8 mouse cellular contexts compared by ENCODE assay signal in the genomic region with DNA sequence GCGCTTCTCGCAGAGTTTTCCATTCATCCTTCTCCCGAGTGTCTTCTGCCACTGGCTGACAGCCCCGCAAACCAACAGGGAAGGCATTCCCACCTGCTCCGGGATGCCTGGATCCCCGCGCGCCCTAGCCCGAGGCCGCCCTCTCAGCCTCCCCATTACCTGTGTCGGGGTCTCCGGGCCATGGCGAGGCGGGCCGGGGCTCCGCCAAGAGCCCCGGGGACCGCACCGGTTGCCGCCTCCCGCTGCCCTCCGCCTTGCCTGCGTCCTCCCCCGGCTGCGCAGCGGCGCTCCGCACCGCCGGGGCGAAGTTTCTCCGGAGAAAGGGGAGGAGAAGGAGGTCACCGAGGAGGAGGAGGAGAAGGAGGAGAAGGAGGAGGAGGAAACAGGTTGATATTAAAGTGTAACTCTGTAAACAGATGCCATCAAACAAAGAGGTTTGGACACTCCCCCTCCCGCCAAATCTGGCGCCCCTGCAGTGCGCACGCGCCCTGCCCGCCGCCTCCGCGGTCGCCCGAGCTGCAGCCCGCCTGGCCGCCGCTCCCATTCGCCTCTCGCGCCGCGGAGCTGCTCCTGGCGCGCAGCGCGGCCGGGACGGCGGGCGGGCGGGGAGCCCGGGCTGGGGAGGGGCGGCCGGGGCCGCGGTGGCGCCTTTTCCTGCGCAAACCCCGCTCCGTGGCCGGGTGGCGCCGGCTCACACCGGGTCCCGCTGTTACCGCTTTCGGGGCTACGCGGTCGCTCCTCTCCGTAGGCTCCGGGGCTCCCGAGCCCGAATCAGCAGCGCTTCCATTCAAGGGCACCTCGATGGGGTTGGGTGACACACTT. TPM values are rescaled to one million over a fixed set of nuclear protein-coding genes. Genes with fewer than 3 reads are reported as not detected.
DNase-seq lines count a peak whose midpoint lies in the region; ATAC-seq and TF ChIP-seq lines count a peak whose summit lies in the region.

Gene Myb, minus strand, starts transcription at position 448 of the 822 bp plus-strand sequence.

- peak within 1 kb of the TSS; percentile 66 for H3K4me3 ChIP-seq in kidney, adult 2 months (ENCODE audit: insufficient read depth, low read depth, low read length)
- peak within 1 kb of the TSS; percentile 70 to 71 for H3K4me3 ChIP-seq in liver, embryonic 14.5 days (ENCODE audit: insufficient read depth in 1 of 2, low read depth in 2 of 2, low read length in 2 of 2)
- peak within 1 kb of the TSS; percentile 56 for H3K4me3 ChIP-seq in stomach, postnatal 0 days (ENCODE audit: low read depth, low read length)

- no peak within 1 kb of the TSS for H3K27ac ChIP-seq in kidney, adult 2 months (ENCODE audit: insufficient read depth, low read depth, low read length)
- peak within 1 kb of the TSS; percentile 34 for H3K27ac ChIP-seq in liver, embryonic 14.5 days
- 0 out of 2 replicates have a peak within 1 kb of the TSS, but pooled peaks have one; percentile 24 for H3K27ac ChIP-seq in stomach, postnatal 0 days (replicated peaks)

- peak within 1 kb of the TSS; percentile 81 for H3K4me2 ChIP-seq in liver, embryonic 14.5 days (ENCODE audit: low read depth)
- peak within 1 kb of the TSS; percentile 99 for H3K4me2 ChIP-seq in stomach, postnatal 0 days (replicated peaks; ENCODE audit: low read depth)

- WGBS in kidney, adult 2 months: under 1% methylated on average over 86 of the region's 86 CpGs
- under 1% methylated on average over 76 of the region's 86 CpGs for WGBS in liver, embryonic 14.5 days (ENCODE audit: insufficient replicate concordance)
- WGBS in stomach, postnatal 0 days: under 1% methylated on average over 72 of the region's 86 CpGs

- ATAC-seq in common myeloid progenitor, adult 5-6 weeks (replicated peaks; ENCODE audit: low read depth, poor library complexity, severe bottlenecking): peak; percentile 68
- ATAC-seq in granulocyte monocyte progenitor cell, adult 5-6 weeks (replicated peaks; ENCODE audit: poor library complexity, severe bottlenecking): peak; percentile 56
- peak; percentile 81 for ATAC-seq in liver, embryonic 14.5 days (ENCODE audit: insufficient read depth)
- ATAC-seq in stomach, postnatal 0 days (ENCODE audit: low FRiP score, low TSS enrichment): peak; percentile 55

- peak within 1 kb of the TSS; percentile 78 for H3K9ac ChIP-seq in liver, embryonic 14.5 days (replicated peaks)
- peak within 1 kb of the TSS; percentile 61 for H3K9ac ChIP-seq in stomach, postnatal 0 days (ENCODE audit: low read length)

- no peaks in the 10 kb centered on the region for H3K9me3 ChIP-seq in liver, embryonic 14.5 days (ENCODE audit: control insufficient read depth, low read length)
- H3K9me3 ChIP-seq in stomach, postnatal 0 days (ENCODE audit: control insufficient read depth, low read length): no peaks in the 10 kb centered on the region

- no peak for TF ChIP-seq POLR2A in kidney, adult 2 months (IDR thresholded peaks at IDR 0.05; ENCODE audit: low read depth, low read length)

- peaks cover 5% of the 10 kb centered on the region for H3K27me3 ChIP-seq in kidney, adult 2 months (replicated peaks; ENCODE audit: control insufficient read depth, insufficient read depth, low read length)
- no peaks in the 10 kb centered on the region for H3K27me3 ChIP-seq in liver, embryonic 14.5 days (ENCODE audit: control insufficient read depth, insufficient read depth, low read length)
- H3K27me3 ChIP-seq in stomach, postnatal 0 days (ENCODE audit: control insufficient read depth, insufficient read depth, low read length): no peaks in the 10 kb centered on the region

- TF ChIP-seq CTCF in kidney, adult 2 months (conservative IDR thresholded peaks at IDR 0.05; ENCODE audit: insufficient read depth, insufficient read length, low read depth, low read length): no peak
- no peak for TF ChIP-seq CTCF in liver, embryonic 14.5 days (IDR thresholded peaks at IDR 0.05; ENCODE audit: low read depth)
- TF ChIP-seq CTCF in stomach, postnatal 0 days (IDR thresholded peaks at IDR 0.05; ENCODE audit: low read depth): no peak

- no peaks in the 10 kb centered on the region for H3K36me3 ChIP-seq in kidney, adult 2 months (ENCODE audit: control insufficient read depth, insufficient read depth, low read length)
- no peaks in the 10 kb centered on the region for H3K36me3 ChIP-seq in liver, embryonic 14.5 days (replicated peaks; ENCODE audit: control insufficient read depth, insufficient read depth, low read depth)
- H3K36me3 ChIP-seq in stomach, postnatal 0 days (ENCODE audit: control insufficient read depth, insufficient read depth, low read length): no peaks in the 10 kb centered on the region

- DNase-seq in urinary bladder, adult 18-20 months (ENCODE audit: low spot score in 2 of 2): peak; percentile 31 to 61
- no peak for DNase-seq in urinary bladder, postnatal 10 days (ENCODE audit: low spot score)
- peak; percentile 84 for DNase-seq in kidney, adult 2 months
- peak; percentile 50 to 55 (median 54) for DNase-seq in liver, embryonic 14.5 days (ENCODE audit: low read depth in 3 of 3, low spot score in 3 of 3)
- peak; percentile 81 for DNase-seq in neural tube, embryonic 10.5 days (ENCODE audit: extremely low spot score, low spot score)
- peak; percentile 71 for DNase-seq in stomach, postnatal 0 days (ENCODE audit: low spot score)

- no peak for TF ChIP-seq EP300 in liver, embryonic 14.5 days (IDR thresholded peaks at IDR 0.05; ENCODE audit: low read depth)
- no peak for TF ChIP-seq EP300 in stomach, postnatal 0 days (optimal IDR thresholded peaks at IDR 0.05)

- H3K4me1 ChIP-seq in kidney, adult 2 months (ENCODE audit: control insufficient read depth, insufficient read depth, low read length): 0 out of 2 replicates have a peak, but pooled peaks cover 5% of the 10 kb centered on the region
- H3K4me1 ChIP-seq in liver, embryonic 14.5 days (replicated peaks; ENCODE audit: control insufficient read depth in 2 of 2, insufficient read depth in 2 of 2, low read length in 1 of 2): peaks cover 8 to 12% of the 10 kb centered on the region in 2 experiments; a peak in 3 of 4 replicates
- 0 out of 2 replicates have a peak, but pooled peaks cover 5% of the 10 kb centered on the region for H3K4me1 ChIP-seq in stomach, postnatal 0 days (replicated peaks; ENCODE audit: control insufficient read depth, insufficient read depth)

RNA-seq across cellular contexts. Expression of gene Myb, which starts in this region (rescaled TPM):
- 415 and 490 TPM in 2 replicates for total RNA-seq in common myeloid progenitor, adult 5-6 weeks (2017)
- 711 and 754 TPM in 2 replicates for total RNA-seq in granulocyte monocyte progenitor cell, adult 5-6 weeks (2014; fragmentation: Nextera tagmentation)
- 604 and 618 TPM in 2 replicates for total RNA-seq in granulocyte monocyte progenitor cell, adult 5-6 weeks (2017)
- 0.07 and 0.36 TPM in 2 replicates for polyA plus RNA-seq in kidney, adult 2 months (2012; rRNA removed)
- polyA plus RNA-seq in liver, embryonic 14.5 days (2012; rRNA removed): 14.1 and 16.9 TPM in 2 replicates
- polyA plus RNA-seq in liver, embryonic 14.5 days (2014; fragmentation: Nextera tagmentation; extraction: Ambion mirVana): 11.7 and 13.6 TPM in 2 replicates
- polyA plus RNA-seq in stomach, postnatal 0 days (2015; fragmentation: Nextera tagmentation; extraction: Ambion mirVana): 2.0 and 2.1 TPM in 2 replicates

Comparison
In these comparisons a context has a peak if more than half of its experiments do, and no peak if none do; other contexts are left out.
1. Peak in DNase-seq and H3K4me3 ChIP-seq in kidney, adult 2 months; RNA of the gene not detected or under 1 TPM.